Mouse (Mus musculus) stomach, embryonic 14.5 days (tissue): ENCODE results near the gene Gp1ba. TPM values are rescaled to one million over a fixed set of nuclear protein-coding genes. Genes with fewer than 3 reads are reported as not detected.
A peak's percentile ranks its signal among the peaks of the same experiment; 100 is the strongest.

Experiments used
- ATAC-seq: fragments of 200-750 bp; cut with Nextera tagmentation; 2 replicates; pipeline ENCODE4 v1.8.0; 2017; ENCODE audit warnings: low read depth, moderate TSS enrichment; ENCODE audit not compliant: insufficient number of reproducible peaks, insufficient read depth, low FRiP score
- H3K27ac ChIP-seq: fragments of 300-500 bp; sonication (generic); 2 replicates; pipeline ENCODE4 v1.5.1; 2014; ENCODE audit warnings: mild to moderate bottlenecking, low read length, moderate library complexity, mixed read lengths
- H3K27me3 ChIP-seq: fragments of 300-500 bp; sonication (generic); 2 replicates; pipeline ENCODE4 v1.6.1; 2014; ENCODE audit warnings: low read length, control low read depth, mixed read lengths; ENCODE audit not compliant: control insufficient read depth, insufficient read depth
- H3K36me3 ChIP-seq: fragments of 300-500 bp; sonication (generic); 2 replicates; pipeline ENCODE4 v1.6.1; 2014; ENCODE audit warnings: mild to moderate bottlenecking, control low read depth, low read length, moderate library complexity, mixed read lengths; ENCODE audit not compliant: control insufficient read depth, insufficient read depth
- H3K4me1 ChIP-seq: fragments of 300-500 bp; sonication (generic); 2 replicates; pipeline ENCODE4 v1.6.1; 2014; ENCODE audit warnings: low read length, control low read depth, mixed read lengths; ENCODE audit not compliant: control insufficient read depth, insufficient read depth
- H3K4me2 ChIP-seq: fragments of 300-500 bp; sonication (generic); replicated peaks from 2 replicates; pipeline ENCODE4 v1.6.1; 2014; ENCODE audit warnings: low read depth, low read length, control low read depth
- H3K4me3 ChIP-seq: fragments of 300-500 bp; sonication (generic); 2 replicates; pipeline ENCODE4 v1.5.1; 2014; ENCODE audit warnings: low read depth, low read length, control low read depth
- H3K9ac ChIP-seq: fragments of 300-500 bp; sonication (generic); replicated peaks from 2 replicates; pipeline ENCODE4 v1.6.1; 2014; ENCODE audit warnings: low read depth, mild to moderate bottlenecking, control low read depth, low read length, moderate library complexity, mixed read lengths
- H3K9me3 ChIP-seq: fragments of 300-500 bp; sonication (generic); 2 replicates; pipeline ENCODE4 v1.6.1; 2016; ENCODE audit warnings: low read depth, low read length, control low read depth; ENCODE audit not compliant: control insufficient read depth
- whole genome bisulfite sequencing: fragments of 180-500 bp; shearing (Covaris S2); extraction: QIAGEN DNeasy Blood & Tissue Kit; methylation state at CpG from one replicate; pipeline ENCODE4 v1.1.7; 2014; 5-methylcytosine and 5-hydroxymethylcytosine counted together
- polyA plus RNA-seq: library from polyadenylated mRNA; unstranded; fragments of >200 nt; fragmentation: Nextera tagmentation; extraction: Ambion mirVana; gene quantifications from 2 replicates; pipeline ENCODE4 v1.2.1, GENCODE M21; 2014

The Gp1ba gene
- polyA plus RNA-seq, 1 experiment from 2014 or later = 0.22 TPM

GRCm38 (mm10) chr11:70674501-70674900, 35.6 kb downstream of the Gp1ba start:
- Histone ChIP-seq H3K36me3 (peaks cover 30% of the 10 kb centered on the region), H3K9ac (no peak overlapping the region)
- no peak for ATAC-seq

DNA sequence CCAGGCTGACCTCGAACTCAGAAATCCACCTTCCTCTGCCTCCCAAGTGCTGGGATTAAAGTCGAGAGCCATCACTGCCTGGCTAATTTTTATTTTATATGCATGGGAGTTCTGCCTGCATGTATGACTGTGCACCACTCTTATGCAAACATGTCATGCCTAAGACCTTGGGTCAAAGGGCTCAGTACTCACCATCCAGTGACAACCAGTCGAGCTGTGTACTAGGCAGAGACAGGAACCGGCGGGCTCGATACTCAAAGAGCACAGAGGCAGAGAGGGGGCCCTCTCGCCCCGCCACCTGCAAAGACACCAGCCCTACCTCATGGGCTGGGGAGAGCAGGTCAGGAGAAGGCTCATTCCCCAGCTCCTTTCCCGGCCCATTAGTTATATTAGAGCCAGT, 39.2 kb downstream of the Gp1ba start:
- Histone ChIP-seq H3K4me2 (no peak overlapping the region), H3K4me1 (peaks cover 6% of the 10 kb centered on the region), H3K9me3 (no peaks in the 10 kb centered on the region), H3K27me3 (no peaks in the 10 kb centered on the region), H3K36me3 (peaks cover 44% of the 10 kb centered on the region), H3K4me3 (no peak overlapping the region), H3K27ac (no peak overlapping the region), H3K9ac (no peak overlapping the region)
- 76% methylated on average over 9 of the region's 9 CpGs for WGBS
- ATAC-seq = no peak

More at GRCm38 (mm10) chr11:70674501-70674900, 35.6 kb downstream of the Gp1ba start:
- Histone ChIP-seq H3K4me3 (no peak overlapping the region), H3K4me1 (peaks cover 12% of the 10 kb centered on the region), H3K27me3 (no peaks in the 10 kb centered on the region), H3K9me3 (no peaks in the 10 kb centered on the region), H3K4me2 (no peak overlapping the region), H3K27ac (no peak overlapping the region)
- WGBS = 67% methylated on average over 11 of the region's 11 CpGs

DNA sequence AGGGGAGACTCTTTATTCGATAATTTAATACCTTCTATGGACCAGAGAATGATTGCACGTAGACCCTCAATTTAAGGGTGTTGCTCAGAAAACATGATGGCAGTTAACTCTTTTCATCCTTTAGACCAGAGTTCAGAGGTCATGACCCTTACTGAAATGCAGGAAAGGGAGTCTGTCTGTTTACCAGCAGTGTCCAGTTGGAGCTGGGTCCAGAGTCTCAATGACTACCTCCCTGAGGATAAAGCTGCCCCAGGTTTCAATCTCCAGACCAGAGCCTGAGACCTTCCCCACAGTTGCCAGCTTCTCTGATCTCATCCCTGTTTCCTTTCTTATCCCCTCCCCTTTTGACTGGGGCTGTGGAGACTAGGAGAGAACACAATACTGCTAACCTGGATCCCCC, 39.7 kb downstream of the Gp1ba start:
- no peak overlapping the region for H3K4me3 ChIP-seq
- 82% methylated on average over 2 of the region's 2 CpGs for WGBS
- no peaks in the 10 kb centered on the region for H3K27me3 ChIP-seq
- H3K36me3 ChIP-seq = peaks cover 44% of the 10 kb centered on the region
- ATAC-seq = no peak
- no peaks in the 10 kb centered on the region for H3K9me3 ChIP-seq
- H3K4me2 ChIP-seq = no peak overlapping the region
- no peak overlapping the region for H3K27ac ChIP-seq
- peaks cover 6% of the 10 kb centered on the region for H3K4me1 ChIP-seq
- H3K9ac ChIP-seq = no peak overlapping the region

DNA sequence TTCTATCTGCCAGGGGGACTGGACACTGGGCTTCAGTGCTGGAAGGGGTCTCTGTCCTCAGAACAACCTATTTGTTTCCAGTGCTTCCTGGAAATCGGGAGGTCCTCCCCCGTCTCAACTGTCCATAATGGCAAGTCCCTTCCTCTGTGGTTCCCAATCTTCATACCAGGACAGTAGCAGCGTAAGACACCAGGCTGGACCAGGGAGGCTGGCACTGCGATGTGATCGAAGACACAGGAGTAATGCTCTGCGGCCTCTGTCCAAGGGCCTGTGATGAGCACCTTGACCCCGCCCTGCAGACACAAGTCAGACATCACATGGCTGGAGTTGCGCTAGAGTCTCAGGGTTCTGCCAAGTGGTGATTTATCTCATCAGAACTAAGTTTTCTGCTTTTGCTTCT, 40.4 kb downstream of the Gp1ba start:
- Histone ChIP-seq H3K27ac (no peak overlapping the region), H3K9me3 (no peaks in the 10 kb centered on the region), H3K4me1 (peaks cover 6% of the 10 kb centered on the region), H3K36me3 (peaks cover 44% of the 10 kb centered on the region), H3K9ac (no peak overlapping the region), H3K27me3 (no peaks in the 10 kb centered on the region), H3K4me3 (no peak overlapping the region), H3K4me2 (no peak overlapping the region)
- 91% methylated on average over 8 of the region's 8 CpGs for WGBS
- no peak for ATAC-seq

- H3K4me2 ChIP-seq = no peak overlapping the region
- H3K27me3 ChIP-seq = no peaks in the 10 kb centered on the region
- no peak overlapping the region for H3K4me3 ChIP-seq
- WGBS = 90% methylated on average over 8 of the region's 8 CpGs
- ATAC-seq = no peak
- H3K27ac ChIP-seq = no peak overlapping the region
- no peaks in the 10 kb centered on the region for H3K9me3 ChIP-seq
- H3K36me3 ChIP-seq = peaks cover 47% of the 10 kb centered on the region
- peaks cover 6% of the 10 kb centered on the region for H3K4me1 ChIP-seq
- H3K9ac ChIP-seq = no peak overlapping the region
Observed at GRCm38 (mm10) chr11:70679894-70680293, 41.0 kb downstream of the Gp1ba start.

DNA sequence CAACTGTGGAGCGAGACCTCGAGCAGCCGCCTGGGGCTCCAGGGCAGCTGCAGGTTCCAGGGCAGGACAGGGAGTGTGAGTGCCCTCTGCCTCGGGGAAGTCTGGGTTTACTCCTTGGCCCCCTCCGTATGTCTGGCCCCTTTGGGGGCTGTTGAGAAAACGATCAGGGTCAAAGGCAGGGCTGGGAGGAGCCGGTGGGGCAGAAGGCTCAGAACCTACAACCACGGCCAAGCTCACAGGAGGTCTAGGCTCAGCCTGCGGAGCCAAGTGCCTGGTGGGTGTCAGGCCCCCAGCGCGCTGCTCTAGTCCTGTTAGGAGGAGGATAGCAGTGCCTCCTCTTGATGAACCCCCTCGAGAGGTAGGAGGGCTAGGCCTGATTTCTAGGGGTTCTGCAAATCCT, 42.2 kb downstream of the Gp1ba start:
- no peak overlapping the region for H3K4me3 ChIP-seq
- WGBS = 62% methylated on average over 12 of the region's 12 CpGs
- no peak overlapping the region for H3K9ac ChIP-seq

GRCm38 (mm10) chr11:70681897-70682581, 43.1 kb downstream of the Gp1ba start:
- H3K27me3 ChIP-seq = no peaks in the 10 kb centered on the region
- no peak overlapping the region for H3K4me2 ChIP-seq
- no peak overlapping the region for H3K9ac ChIP-seq
- H3K27ac ChIP-seq = no peak overlapping the region; the same call in 1 of the 2 replicates
- WGBS = 17% methylated on average over 11 of the region's 11 CpGs
- H3K4me1 ChIP-seq = peaks cover 6% of the 10 kb centered on the region
- peaks cover 33% of the 10 kb centered on the region for H3K36me3 ChIP-seq
- H3K4me3 ChIP-seq = no peak overlapping the region
- ATAC-seq = peak; percentile 71; the same call in 1 of the 2 replicates
- H3K9me3 ChIP-seq = no peaks in the 10 kb centered on the region

More for the DNA sequence above, 42.2 kb downstream of the Gp1ba start:
- no peaks in the 10 kb centered on the region for H3K9me3 ChIP-seq
- no peak for ATAC-seq
- H3K27me3 ChIP-seq = no peaks in the 10 kb centered on the region
- no peak overlapping the region for H3K4me2 ChIP-seq
- peaks cover 6% of the 10 kb centered on the region for H3K4me1 ChIP-seq
- no peak overlapping the region for H3K27ac ChIP-seq
- H3K36me3 ChIP-seq = peaks cover 37% of the 10 kb centered on the region

DNA sequence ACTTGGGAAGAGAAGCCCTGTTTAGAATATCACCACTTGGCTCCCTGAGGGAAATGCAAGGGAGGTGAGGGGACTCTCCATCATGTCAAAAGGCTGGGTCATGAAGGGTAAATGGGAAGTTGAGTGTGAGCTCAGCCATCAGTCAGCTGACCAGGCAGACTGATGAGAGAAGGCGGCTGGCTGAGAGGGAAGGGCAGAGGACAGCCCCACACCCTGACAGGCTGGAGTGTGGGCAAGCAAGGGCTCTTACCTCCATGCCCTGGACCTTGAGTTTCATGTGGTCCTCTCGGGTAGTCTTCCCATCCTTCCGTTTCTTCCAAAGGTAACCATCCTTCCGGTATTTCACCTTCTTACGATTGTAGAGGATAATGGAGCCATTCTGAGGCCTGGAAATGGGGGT, 44.7 kb downstream of the Gp1ba start:
- no peak overlapping the region for H3K4me3 ChIP-seq
- H3K27me3 ChIP-seq = no peaks in the 10 kb centered on the region
- peaks cover 11% of the 10 kb centered on the region for H3K4me1 ChIP-seq
- no peak for ATAC-seq
- no peak overlapping the region for H3K9ac ChIP-seq
- peaks cover 29% of the 10 kb centered on the region for H3K36me3 ChIP-seq
- H3K27ac ChIP-seq = no peak overlapping the region
- WGBS = 79% methylated on average over 5 of the region's 5 CpGs
- H3K9me3 ChIP-seq = no peaks in the 10 kb centered on the region
- H3K4me2 ChIP-seq = no peak overlapping the region
